Mouse (Mus musculus): ENCODE measurements at regions not wholly inside any gene's neighbourhood (a gene's known extent, or its start where the extent isn't known, plus 50 kb on each side); places are given as distances from the start of the nearest gene placed in this dataset.

- TF ChIP-seq CTCF (IDR thresholded peaks at IDR 0.05; ENCODE audit: extremely low read depth, insufficient read depth, insufficient read length, insufficient replicate concordance), result no peak
- no peak for TF ChIP-seq POLR2A (IDR thresholded peaks at IDR 0.05; ENCODE audit: low read depth, low read length)
Observed at GRCm38 (mm10) chr14:64512726-64513125, 408.6 kb downstream of the Prss52 start.

All from spleen, adult 2 months (tissue).